Mouse (Mus musculus): ENCODE measurements around the gene Lrrc7.
A peak's percentile ranks its signal among the peaks of the same experiment; 100 is the strongest.

Gene Lrrc7

GRCm38 (mm10) chr3:158061811-158062523 is 500.1 kb downstream of the Lrrc7 start:
- DNase-seq = no peak

DNA sequence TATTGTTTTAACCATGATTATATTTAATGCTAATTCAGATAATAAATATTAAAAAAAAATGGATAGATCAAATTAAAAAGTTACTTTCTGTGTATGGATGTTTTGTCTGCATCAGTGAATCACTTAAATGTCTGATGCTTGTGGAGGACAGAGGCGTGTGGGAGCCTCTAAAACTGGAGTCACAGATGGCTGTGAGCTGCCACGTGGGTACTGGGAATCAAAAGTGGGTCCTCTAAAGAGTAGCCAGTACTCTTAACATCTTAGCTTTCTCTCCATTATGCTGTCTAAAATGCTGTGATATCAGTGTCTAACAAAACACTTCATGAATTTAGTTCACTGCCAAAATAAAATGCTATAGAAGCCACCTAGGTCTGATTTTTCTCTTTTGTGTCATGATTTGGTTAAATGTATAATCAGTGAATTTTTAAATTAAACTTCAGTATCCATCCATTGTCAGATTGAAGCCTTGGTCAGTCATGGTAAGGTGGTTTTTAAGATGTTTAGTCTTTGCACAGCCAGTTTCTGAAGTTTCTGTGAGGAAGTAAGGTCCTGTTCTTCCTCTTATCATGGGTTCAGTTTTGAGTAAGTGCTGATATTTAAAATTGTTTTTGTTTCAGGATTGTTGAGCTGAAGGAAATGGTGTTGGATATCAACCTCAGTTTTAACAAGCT is 501.3 kb downstream of the Lrrc7 start:
- no peak for DNase-seq

DNA sequence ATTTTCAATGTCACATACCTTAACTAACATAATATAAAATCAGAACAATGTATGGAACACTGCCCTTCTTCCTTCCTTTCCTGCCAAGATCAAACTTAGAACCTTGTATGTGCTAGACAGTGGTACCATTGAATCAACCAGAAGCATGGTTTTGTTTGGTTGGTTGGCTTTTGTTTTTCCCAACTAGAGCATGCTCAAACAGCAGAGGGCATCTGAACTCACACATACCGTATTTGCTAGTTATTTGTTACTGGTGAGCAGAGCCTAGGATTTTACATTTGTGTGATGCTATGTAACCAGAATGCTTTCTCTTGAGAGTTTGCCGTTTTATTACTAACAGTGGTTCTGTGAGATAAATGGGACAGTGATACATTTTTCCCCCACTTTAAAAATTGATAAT is 512.5 kb downstream of the Lrrc7 start:
- no peak for DNase-seq

DNA sequence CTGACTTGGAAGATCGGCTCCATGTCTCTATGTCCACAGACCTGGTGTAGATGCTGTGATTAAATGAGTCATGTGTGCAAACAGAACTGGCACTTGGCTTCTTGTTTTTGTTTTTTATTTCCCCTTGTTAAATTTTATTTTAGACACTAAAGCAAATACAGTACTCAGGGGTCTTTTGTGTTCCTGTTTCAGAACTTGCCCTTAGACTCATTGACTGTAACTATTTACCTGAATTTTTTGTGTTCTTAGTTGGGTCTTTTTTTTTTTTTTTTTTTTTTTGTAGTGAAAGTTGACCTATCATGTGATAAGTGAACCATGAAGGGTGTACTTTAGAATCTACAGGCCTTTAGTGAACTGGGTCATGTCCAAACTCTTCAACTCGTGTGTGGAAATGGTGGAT is 521.3 kb downstream of the Lrrc7 start:
- no peak for DNase-seq

GRCm38 (mm10) chr3:158038106-158038505 is 523.9 kb downstream of the Lrrc7 start:
- DNase-seq = no peak

- peak; percentile 95 to 96 for DNase-seq
Measured at GRCm38 (mm10) chr3:158036329-158036988, 525.6 kb downstream of the Lrrc7 start, which contains the start of the genes Srsf11 and Lrrc40. Gene Srsf11 (minus strand): TSS chr3:158036639. Gene Lrrc40 (plus strand): TSS chr3:158036662.

DNA sequence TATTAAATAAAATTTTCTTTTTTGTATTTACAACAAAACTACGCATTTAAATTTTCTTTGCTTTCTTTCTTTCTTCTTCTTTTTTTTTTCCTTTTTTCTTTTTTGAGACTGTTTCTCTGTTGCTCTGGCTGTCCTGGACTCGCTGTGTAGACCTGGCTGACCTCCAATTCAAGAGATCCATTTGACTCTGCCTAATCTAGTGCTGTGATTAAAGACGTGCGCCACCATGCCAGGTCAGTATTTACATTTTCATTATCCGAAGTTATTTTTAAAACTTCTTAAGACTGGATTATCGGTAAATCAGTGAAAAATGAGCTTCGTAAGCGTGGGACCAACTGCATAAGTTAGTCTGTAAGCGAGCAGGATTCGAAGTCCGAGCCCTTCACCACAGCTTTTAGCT is 526.2 kb downstream of the Lrrc7 start:
- no peak for DNase-seq

All from lung, postnatal 4 days (tissue).